Mouse (Mus musculus): ENCODE data around the gene Paqr9.
A peak's percentile ranks its signal among the peaks of the same experiment; 100 is the strongest.

Paqr9 gene

DNA sequence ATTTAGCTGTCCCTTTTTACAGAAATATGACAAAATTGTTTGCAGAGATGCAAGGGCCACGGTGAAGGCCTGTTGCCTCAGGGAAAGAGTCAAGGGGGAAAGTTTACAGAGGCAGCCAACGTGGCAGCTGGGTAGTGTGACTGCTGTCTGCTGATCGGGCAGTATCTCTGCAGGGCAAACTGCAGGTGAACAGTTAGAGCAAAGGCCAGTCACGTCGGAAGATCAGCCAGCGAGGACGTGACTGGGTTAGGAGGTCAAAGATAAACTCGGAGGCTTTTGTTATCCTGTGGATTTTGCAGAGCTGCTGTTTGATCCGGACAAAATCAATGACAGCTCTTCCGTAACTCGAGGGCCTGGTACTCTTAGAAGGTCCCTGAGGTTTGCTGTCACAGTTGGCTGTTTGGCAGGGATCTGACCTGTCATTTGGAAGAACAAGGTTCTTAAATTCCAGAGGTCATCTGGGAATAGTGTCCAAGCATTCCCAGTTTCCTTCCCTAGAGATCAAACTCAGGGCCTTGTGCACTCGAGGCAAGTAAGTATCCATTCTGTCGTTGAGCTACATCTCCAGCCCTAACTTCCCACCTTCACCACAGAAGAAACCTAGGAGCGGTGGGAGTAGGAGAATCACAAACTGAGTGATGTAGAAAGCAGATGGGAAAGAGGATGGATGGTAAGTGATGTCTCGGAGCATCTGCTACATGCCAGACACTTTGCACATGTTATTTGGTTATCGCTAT lies 21.7 kb downstream of the Paqr9 start:
- DNase-seq, result peak; percentile 23

DNA sequence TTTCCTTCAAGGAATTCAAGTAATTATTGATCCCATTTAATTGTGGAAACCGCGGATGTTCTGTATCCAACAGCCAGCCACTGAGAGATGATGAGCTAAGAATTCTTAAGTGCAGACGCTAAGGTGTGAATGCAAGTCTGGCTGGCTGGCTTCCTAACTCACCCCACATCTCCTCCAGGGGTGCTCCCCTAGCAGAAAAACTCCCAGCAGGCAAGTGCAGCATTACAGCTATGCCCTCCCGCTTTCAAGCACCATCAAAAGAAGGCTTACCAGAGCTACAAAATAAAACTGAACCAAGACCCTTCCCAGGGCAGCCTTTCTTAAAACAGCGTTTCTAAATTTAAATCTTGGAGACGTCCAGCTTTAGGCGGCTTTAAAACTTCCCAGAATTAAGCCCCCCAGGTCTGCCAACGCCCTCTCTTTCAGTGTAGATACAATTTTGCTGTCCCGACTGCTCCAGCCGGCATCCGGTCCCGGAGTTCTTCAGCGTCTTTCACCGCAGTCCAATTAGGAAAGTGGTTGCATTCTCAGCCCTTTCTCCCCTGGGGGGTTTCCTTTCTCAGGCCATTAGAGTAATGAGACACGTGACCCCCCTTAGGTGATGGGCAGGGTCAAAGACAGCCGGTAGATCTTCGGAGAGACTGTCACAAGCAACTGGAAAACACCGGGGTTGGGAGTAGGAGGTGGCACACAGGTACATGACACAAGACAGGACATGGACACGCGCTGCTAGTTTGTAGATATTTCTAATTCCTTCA lies 22.5 kb downstream of the Paqr9 start:
- DNase-seq, result peak; percentile 11

DNA sequence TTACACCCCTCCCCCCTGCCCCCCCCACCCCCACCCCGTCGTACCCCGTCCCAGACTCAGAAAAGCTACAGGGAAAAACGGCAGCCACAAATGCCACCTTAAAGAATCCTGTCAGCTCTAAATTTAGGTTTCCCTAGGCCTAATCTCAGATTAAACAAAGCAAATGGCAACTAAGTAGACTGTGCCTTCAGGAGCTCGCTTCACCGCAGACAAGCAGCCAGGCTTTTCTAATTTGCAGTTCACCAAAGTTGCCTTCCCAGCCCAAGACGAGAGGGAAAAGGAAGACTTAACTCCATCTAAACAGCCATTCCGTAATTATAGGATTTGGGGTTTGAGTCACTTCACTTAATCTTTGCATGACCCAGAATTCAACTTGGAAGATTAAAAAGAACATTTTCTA lies 23.1 kb downstream of the Paqr9 start:
- no peak for DNase-seq

DNA sequence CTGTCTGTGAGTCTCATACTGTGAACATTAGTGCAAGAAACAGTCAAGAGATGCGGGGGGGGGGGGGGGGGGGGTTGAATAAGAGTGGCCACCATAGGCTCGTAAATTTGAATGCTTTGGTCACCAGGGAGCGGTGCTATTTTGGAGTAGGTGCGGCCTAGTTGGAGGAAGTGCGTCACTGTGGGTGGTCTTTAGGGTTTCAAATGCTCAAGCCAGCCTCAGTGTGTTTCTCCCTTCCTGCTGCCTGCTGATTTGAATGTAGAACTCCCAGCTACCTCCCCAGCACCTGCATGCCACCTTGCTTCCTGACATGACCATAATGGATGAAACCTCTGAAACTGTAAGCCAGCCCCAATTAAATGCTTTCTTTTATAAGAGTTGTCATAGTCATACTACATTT lies 26.6 kb downstream of the Paqr9 start:
- no peak for DNase-seq

DNA sequence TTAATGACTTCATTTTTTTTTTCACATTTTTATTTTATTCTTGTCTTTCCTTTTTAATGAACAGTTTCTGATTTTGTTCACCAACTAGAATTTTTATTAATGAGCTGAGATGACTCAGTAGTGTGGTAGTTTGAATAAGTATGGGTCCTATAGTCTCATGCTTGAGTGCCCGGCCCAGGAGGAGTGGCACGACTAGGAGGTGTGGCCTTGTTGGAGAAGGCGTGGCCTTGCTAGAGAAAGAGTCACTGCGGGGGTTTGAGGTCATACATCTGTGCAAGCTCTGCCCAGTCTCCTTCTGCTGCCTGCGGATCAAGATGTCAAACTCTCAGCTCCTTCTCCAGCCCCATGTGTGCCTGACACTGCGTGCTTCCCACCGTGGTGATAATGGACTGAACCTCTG lies 28.6 kb downstream of the Paqr9 start:
- no peak for DNase-seq

- DNase-seq, result peak; percentile 14
Observed at GRCm38 (mm10) chr9:95594291-95594690, 34.8 kb downstream of the Paqr9 start.

DNA sequence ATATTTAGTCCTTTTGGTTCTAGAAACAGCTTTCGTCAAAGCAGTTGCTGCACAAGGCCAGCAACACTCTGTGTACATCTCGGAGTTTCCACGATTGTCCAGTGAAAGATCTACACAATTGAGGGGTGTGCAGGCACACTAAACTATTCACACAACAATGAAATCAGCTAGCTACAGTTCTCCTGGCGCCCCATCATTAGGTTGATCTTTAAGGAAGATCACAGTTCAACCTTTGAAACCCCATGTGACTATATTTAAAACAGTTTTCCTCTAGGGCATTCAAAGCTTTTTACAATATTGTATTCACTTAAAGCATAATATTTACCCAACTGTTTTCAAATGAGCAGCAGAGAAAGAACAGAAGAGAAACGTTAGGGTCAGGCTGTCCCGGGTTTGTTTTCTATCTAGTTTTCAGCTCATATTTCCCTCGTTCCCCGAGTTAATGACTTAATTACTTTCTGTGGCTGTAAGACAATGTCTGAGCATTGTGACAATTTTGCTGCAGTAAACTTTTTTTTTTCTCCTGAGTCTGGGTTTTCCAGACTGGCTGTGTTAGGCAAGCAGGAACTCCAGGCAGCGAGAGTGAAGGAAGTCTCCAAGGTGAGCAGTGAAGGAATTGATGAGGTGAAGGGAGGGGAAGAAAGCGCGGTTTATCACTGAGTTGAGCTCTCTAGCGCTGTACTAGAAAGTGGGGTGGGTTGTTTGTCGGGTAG lies 38.2 kb downstream of the Paqr9 start:
- DNase-seq, result no peak

- peak; percentile 11 for DNase-seq
Observed at GRCm38 (mm10) chr9:95598179-95598721, 38.8 kb downstream of the Paqr9 start.

DNA sequence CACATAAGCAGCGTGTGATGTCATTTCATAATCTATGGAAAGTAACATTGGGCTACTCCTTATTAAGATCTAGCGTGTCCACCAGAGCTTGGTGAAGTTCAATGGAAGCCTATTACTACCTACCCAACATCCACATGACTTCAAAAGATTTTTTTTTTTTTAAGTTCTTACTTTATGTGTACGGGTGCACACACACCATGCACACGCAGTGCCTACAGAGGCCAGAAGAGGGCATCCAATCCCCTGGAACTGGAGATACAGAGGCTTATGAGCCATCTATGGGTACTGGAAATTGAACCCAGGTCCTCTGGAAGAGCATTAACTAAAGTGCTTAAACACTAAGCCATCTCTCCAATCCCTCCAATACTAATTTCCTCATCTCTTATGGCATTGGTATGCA lies 39.9 kb downstream of the Paqr9 start:
- peak; percentile 20 for DNase-seq

- DNase-seq, result no peak
Observed at GRCm38 (mm10) chr9:95602849-95603248, 43.4 kb downstream of the Paqr9 start.

- no peak for DNase-seq
Observed at GRCm38 (mm10) chr9:95603316-95603715, 43.9 kb downstream of the Paqr9 start.

DNA sequence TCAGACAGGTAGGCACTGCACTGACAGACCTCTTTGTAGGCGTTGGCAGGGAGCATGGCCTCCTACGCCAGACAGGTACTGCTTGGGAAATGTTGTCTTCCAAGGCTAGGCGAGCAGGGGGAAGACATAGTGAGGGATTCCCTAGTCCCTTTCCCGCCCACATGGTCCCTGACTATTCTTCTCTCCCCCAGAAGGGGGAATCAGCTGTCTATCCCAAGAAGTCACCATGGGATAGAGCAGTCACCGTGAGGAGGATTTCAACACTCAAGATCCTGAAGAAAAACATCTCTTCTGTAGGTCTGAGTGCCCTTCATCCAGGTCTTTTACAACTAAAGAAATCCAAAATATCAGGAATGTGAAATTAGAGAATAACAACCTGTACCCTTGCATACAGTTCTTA lies 47.7 kb downstream of the Paqr9 start:
- no peak for DNase-seq

GRCm38 (mm10) chr9:95612246-95612768 lies 52.9 kb downstream of the Paqr9 start:
- no peak for DNase-seq

- peak; percentile 34 for DNase-seq
Observed at GRCm38 (mm10) chr9:95613426-95614127, 54.1 kb downstream of the Paqr9 start.

GRCm38 (mm10) chr9:95614861-95615615 lies 55.6 kb downstream of the Paqr9 start:
- DNase-seq, result peak; percentile 60

DNA sequence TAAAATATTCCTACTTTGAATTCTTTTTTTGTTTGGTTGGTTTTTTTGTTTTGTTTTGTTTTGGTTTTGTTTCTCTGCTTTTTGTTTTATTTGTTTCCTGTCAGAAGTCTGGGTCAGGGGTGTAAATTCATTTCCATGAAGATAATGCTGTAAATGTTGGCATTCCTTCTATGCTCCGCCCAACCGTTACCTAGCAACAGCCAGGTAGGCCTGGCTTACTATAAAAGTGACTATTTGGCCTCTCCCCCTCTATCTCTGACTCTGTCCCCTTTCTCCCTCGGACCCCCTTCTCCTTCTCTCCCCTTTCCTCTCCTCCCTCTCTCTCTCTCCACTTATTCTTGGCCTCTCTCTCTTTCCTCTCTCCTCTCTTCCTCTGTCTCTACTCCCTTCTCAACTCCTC lies 56.5 kb downstream of the Paqr9 start:
- peak; percentile 14 for DNase-seq
